Mouse (Mus musculus) midbrain, embryonic 10.5 days (tissue): Measurements from ENCODE around the gene Ube2a. TPM values are rescaled to one million over a fixed set of nuclear protein-coding genes. Genes with fewer than 3 reads are reported as not detected.

Source experiments
- DNase-seq: peaks from one replicate; pipeline ENCODE4 v3.0.0-alpha.2; 2017; ENCODE audit warnings: low spot score
- H3K27ac ChIP-seq: fragments of 300-500 bp; sonication (generic); replicated peaks from 2 replicates; pipeline ENCODE4 v1.5.1; 2016; ENCODE audit warnings: mild to moderate bottlenecking
- H3K27me3 ChIP-seq: fragments of 300-500 bp; sonication (generic); 2 replicates; pipeline ENCODE4 v1.6.1; 2016; ENCODE audit warnings: low read depth, mild to moderate bottlenecking; ENCODE audit not compliant: poor library complexity, severe bottlenecking
- H3K36me3 ChIP-seq: fragments of 300-500 bp; sonication (generic); 2 replicates; pipeline ENCODE4 v1.6.1; 2016; ENCODE audit warnings: mild to moderate bottlenecking, moderate library complexity
- H3K4me1 ChIP-seq: fragments of 300-500 bp; sonication (generic); 2 replicates; pipeline ENCODE4 v1.6.1; 2016
- H3K4me3 ChIP-seq: fragments of 300-500 bp; sonication (generic); 2 replicates; pipeline ENCODE4 v1.5.1; 2016; ENCODE audit warnings: mild to moderate bottlenecking, moderate library complexity
- H3K9me3 ChIP-seq: fragments of 300-500 bp; sonication (generic); replicated peaks from 2 replicates; pipeline ENCODE4 v1.6.1; 2016; ENCODE audit warnings: mild to moderate bottlenecking
- WGBS: fragments of 180-500 bp; shearing (Covaris S2); methylation state at CpG from one replicate; pipeline ENCODE4 v1.1.7; 2016; 5-methylcytosine and 5-hydroxymethylcytosine counted together
- polyA plus RNA-seq: library from polyadenylated mRNA; unstranded; fragments of >200 nt; fragmentation: Nextera tagmentation; extraction: Ambion mirVana; gene quantifications from 2 replicates; pipeline ENCODE4 v1.2.1, GENCODE M21; 2016

Ube2a gene
- 131 TPM in 2 replicates for polyA plus RNA-seq

DNA sequence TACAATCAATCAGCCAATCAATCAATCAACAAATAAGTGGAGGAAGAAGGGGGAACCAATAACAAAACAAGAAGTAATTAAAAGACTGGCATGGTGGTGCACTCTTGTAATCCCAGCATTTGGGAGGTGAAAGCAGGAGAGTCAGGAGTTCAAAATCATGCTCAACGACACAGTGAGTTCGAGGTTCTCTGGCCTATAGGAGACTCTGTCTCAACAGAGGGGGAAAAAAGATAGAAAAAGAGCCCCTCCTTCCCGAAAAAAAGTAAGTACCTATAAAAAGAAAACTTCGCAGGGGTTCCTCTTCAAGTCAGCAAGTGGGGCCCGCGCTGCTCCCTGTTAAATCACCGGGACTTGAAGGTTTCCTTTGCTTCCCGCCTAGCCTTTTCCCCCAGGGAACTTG is at the start of gene Ube2a, which contains the start of gene C330007P06Rik:
TSS of gene Ube2a (plus strand) at position 136 of the 400 bp plus-strand sequence.
TSS of gene C330007P06Rik (minus strand) at position 347 of the 400 bp plus-strand sequence.
- DNase-seq = no peak
- no peaks in the 10 kb centered on the region for H3K27me3 ChIP-seq

DNA sequence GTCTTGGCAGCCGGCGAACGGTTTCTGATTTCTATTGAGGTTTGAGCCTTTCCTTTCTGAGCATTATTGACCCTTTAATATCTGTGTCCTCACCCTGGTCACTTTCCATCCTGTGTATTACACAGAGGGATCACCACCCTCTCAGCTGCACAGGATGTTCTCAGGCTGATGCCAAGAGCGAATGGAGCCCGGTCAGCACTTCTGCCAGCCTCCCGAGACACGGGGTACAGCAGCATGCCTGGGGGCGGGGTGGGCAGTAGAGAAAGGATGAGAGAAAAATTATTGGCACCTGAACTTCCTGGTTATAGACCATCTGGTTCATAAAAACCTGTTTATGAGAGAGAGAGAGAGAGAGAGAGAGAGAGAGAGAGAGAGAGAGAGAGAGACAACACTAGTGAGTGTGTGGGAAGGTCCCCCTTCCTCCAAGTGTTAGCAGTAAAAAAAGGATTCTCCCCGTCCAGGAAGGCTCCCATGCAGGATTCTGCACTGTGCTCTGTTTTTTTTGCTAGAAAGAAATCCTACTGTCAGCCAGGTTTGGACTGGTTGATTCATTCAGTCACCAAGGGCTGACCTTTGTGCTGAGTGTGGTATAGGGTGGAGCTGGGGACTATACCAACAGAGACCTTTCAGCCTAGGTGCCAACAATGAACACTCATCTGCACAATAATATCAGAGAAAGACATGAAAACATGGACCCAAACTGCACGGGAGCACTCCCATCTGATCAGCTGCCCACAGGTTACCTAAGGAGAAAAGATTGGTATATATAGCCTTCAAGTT is 49.6 kb upstream of the Ube2a start:
- 88% methylated on average over 10 of the region's 10 CpGs for WGBS
- H3K4me3 ChIP-seq = no peak overlapping the region
- H3K27ac ChIP-seq = no peak overlapping the region
- no peaks in the 10 kb centered on the region for H3K27me3 ChIP-seq
- no peaks in the 10 kb centered on the region for H3K4me1 ChIP-seq
- no peaks in the 10 kb centered on the region for H3K36me3 ChIP-seq
- DNase-seq = no peak
- no peaks in the 10 kb centered on the region; the same call in 1 of the 2 replicates for H3K9me3 ChIP-seq

More for the DNA sequence above, at the start of gene Ube2a, which contains the start of gene C330007P06Rik:
- Histone ChIP-seq H3K4me3 (peak within 1 kb of the TSS; percentile 76), H3K4me1 (peaks cover 5% of the 10 kb centered on the region), H3K27ac (peak within 1 kb of the TSS; percentile 88), H3K36me3 (0 out of 2 replicates have a peak, but pooled peaks cover 6% of the 10 kb centered on the region), H3K9me3 (peaks cover 9% of the 10 kb centered on the region; the same call in 1 of the 2 replicates)
- 29% methylated on average over 8 of the region's 8 CpGs for WGBS

DNA sequence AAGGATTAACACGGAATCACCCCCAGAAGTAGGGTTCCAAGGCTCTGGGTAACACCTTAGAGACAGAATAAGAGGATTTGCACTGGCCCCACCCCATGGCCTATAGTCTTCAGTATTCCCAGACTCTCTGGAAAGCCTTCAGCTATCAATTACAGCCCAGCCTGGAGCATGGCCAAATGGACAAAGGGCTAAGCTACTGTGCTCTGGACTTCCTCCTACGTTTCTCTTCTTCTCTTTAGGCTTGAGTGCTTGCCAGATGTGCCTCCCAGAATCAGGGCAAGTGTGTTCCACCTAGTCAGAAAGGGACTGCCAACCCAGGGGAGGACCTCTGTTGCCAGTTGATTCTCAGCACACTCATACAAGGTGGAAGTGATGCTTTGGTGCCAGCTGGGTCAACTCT is 48.7 kb upstream of the Ube2a start:
- DNase-seq = no peak
- no peaks in the 10 kb centered on the region for H3K36me3 ChIP-seq
- no peak overlapping the region for H3K27ac ChIP-seq
- 60% methylated on average over 2 of the region's 2 CpGs for WGBS
- no peaks in the 10 kb centered on the region for H3K4me1 ChIP-seq
- no peaks in the 10 kb centered on the region for H3K27me3 ChIP-seq
- H3K4me3 ChIP-seq = no peak overlapping the region
- H3K9me3 ChIP-seq = no peaks in the 10 kb centered on the region; the same call in 1 of the 2 replicates

DNA sequence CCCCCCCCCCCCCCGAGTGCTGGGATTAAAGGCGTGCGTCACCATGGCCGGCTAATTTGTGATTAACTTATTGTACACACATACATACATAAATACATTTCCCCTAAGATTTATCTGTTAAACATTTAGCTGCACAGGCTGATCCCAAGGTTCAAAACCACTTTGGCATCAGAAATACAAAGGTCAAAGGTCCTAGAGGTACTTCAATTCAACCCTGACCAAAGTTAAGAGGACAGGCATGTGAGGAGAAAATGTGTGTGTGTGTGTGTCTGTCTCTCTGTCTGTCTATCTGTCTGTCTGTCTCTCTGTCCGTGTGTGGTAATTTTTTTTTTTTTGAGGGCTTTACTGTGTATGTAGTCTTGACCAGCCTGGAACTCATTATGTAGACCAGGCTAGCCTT is 46.8 kb upstream of the Ube2a start:
- Histone ChIP-seq H3K36me3 (no peaks in the 10 kb centered on the region), H3K4me3 (no peak overlapping the region), H3K27me3 (no peaks in the 10 kb centered on the region), H3K4me1 (no peaks in the 10 kb centered on the region), H3K9me3 (no peaks in the 10 kb centered on the region; the same call in 1 of the 2 replicates), H3K27ac (no peak overlapping the region)
- WGBS = 91% methylated on average over 5 of the region's 5 CpGs
- no peak for DNase-seq

DNA sequence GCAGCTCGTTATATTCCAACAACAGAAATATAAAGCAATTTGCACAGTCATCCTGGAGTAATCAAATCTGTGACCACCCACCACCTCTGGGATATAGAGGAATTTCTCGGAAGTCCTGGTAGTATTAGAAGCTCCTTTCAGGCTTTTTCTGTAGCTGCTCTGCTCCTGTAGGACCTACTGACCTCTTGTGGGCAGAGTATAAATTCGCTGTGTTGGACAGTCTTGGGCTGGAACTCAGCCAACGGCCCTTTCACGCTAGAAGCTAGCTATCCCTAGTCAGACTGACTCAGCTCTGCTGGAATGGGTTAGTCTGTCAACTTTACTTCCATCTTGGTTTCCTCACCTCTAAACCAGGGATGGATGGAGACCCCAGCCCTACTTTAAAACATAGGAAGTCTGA is 43.4 kb upstream of the Ube2a start:
- Histone ChIP-seq H3K4me3 (no peak overlapping the region), H3K4me1 (peaks cover 13% of the 10 kb centered on the region), H3K9me3 (no peaks in the 10 kb centered on the region; the same call in 1 of the 2 replicates), H3K36me3 (no peaks in the 10 kb centered on the region), H3K27ac (no peak overlapping the region), H3K27me3 (no peaks in the 10 kb centered on the region)
- 57% methylated on average over 5 of the region's 5 CpGs for WGBS
- DNase-seq = no peak

DNA sequence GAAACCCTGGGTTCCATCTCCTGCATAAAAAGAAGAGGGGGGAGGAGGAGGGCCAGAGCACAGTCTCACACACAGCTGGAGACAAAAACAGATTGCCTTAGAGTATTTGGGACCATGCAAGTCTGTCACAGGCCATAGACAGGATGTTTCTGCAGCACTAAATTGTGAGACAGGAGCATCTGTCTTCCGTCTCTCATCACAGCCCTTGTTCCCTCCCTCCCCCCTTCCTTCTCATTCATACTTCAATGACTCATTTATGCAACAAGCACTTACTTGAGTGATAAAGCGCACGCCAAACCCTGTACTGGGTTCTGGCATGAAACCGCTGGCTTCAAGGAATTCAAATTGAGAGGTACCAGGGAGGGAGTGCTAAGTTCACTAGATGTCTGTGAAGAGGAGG is 42.1 kb upstream of the Ube2a start:
- 86% methylated on average over 4 of the region's 4 CpGs for WGBS
- H3K27me3 ChIP-seq = no peaks in the 10 kb centered on the region
- no peaks in the 10 kb centered on the region; the same call in 1 of the 2 replicates for H3K9me3 ChIP-seq

DNA sequence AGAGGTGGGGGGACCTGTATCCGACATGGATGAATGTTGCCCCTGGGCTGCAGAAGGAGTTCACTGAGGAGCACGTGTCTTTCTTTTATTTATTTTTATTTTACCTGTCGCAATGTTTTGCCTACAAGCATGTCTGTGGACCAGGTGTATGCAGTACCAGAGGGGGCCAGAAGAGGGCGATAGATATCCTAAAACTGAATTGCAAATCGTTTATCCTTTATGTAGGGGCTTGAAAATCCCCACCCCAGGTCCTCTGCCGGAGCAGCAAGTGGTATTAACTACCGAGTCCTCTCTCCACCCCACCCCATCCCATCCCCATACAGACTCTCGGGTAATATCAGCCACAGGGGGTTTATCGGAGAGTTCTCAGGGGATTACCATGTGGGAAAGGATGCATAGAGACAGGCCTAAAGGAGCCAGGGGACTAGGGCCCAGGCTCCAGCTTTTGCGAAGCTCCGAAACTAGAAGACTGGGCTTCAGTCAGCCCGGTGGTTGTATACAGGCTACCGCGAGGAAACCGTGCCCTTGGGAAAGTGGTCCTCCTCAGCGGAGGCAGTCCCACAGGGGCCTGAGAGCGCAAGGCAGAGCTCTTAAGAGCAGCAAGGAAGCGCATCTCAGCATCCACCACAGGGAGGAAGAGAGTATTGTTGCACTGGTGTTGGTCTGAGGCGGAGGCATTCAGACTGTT is 40.2 kb upstream of the Ube2a start:
- peaks cover 13% of the 10 kb centered on the region for H3K4me1 ChIP-seq
- DNase-seq = peak; percentile 73
- H3K9me3 ChIP-seq = no peaks in the 10 kb centered on the region; the same call in 1 of the 2 replicates
- no peaks in the 10 kb centered on the region for H3K27me3 ChIP-seq
- H3K36me3 ChIP-seq = no peaks in the 10 kb centered on the region
- H3K27ac ChIP-seq = peak overlapping the region; percentile 77
- WGBS = 22% methylated on average over 19 of the region's 19 CpGs
- H3K4me3 ChIP-seq = peak overlapping the region; percentile 42

More for the DNA sequence above, 42.1 kb upstream of the Ube2a start:
- H3K36me3 ChIP-seq = no peaks in the 10 kb centered on the region
- no peak overlapping the region for H3K27ac ChIP-seq
- H3K4me3 ChIP-seq = no peak overlapping the region
- no peak for DNase-seq
- peaks cover 13% of the 10 kb centered on the region for H3K4me1 ChIP-seq

DNA sequence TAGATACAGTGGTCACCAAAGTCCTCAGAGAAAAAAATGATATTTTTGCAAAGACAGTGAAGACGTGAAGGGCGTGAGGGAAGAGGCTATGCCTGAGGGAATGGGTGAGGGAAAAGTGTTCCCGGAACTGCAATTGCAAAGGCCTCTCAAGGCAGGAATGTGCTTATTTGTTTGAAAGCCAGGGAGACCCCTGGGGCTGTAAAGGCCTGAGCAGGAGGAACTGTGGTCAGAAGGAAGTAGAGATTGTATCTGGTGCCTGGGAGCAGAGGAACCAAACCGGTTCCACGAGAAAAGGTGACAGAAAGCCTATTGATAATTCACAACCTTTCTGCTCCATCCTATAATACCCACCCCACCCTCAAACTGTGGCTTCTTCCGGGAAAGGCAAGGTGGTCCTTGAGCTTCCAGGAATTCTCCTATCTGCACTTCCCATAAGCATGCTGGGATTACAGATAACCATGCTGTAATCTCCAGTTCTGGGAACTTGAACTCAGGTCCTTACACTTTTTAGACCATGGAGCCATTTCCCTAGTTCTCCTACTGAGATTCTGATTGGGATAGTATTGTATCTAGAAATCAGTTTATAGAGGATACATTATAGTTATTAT is 36.5 kb upstream of the Ube2a start:
- no peak for DNase-seq
- H3K4me1 ChIP-seq = peaks cover 13% of the 10 kb centered on the region
- WGBS = 68% methylated on average over 6 of the region's 6 CpGs

DNA sequence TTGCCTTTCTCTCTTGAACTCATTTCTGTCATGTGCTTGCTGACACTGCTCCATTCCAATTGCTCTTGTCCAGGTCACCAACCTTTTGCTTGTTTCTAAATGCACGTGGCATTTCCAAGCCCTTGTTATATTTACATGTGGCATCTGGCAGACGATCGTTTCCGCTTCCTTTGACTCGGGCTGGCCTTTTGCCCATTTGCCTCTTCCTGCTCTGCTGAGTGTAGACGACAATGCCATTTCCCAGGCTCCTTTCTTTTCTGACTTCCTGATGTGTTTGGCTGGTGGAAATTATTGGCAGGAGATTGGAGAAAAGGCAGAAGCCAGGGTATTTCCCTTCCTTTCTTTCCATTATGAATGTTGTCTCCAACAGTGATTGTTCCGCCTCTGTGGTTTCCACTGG is 34.3 kb upstream of the Ube2a start:
- no peaks in the 10 kb centered on the region for H3K36me3 ChIP-seq
- H3K4me3 ChIP-seq = no peak overlapping the region
- H3K4me1 ChIP-seq = peaks cover 5% of the 10 kb centered on the region; the same call in 1 of the 2 replicates
- DNase-seq = no peak
- no peaks in the 10 kb centered on the region for H3K27me3 ChIP-seq
- no peaks in the 10 kb centered on the region for H3K9me3 ChIP-seq
- WGBS = 93% methylated on average over 7 of the region's 7 CpGs
- no peak overlapping the region for H3K27ac ChIP-seq

More for the DNA sequence above, 36.5 kb upstream of the Ube2a start:
- H3K27me3 ChIP-seq = no peaks in the 10 kb centered on the region
- no peak overlapping the region for H3K4me3 ChIP-seq
- no peaks in the 10 kb centered on the region for H3K9me3 ChIP-seq
- no peak overlapping the region for H3K27ac ChIP-seq
- H3K36me3 ChIP-seq = no peaks in the 10 kb centered on the region

DNA sequence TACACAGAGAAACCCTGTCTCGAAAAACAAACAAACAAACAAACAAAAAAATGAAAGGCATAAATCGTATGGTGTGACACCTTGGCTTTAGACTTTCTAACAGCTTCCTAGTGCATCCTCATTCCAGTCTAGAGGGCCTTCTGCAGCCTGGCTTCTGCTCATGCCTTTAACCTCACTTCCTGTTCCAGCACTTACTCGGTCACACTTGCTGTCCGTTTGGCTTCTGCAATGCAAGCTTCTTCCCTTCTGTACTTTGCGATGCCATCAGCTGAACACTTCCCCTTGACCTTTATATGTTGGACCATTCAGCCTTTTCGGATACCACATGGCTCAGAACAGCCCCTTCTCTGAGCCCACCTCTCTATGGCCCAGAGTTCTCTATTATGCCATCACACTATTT is 32.0 kb upstream of the Ube2a start:
- H3K4me3 ChIP-seq = no peak overlapping the region
- H3K27ac ChIP-seq = no peak overlapping the region
- H3K27me3 ChIP-seq = no peaks in the 10 kb centered on the region
- WGBS = 84% methylated on average over 6 of the region's 6 CpGs
- DNase-seq = no peak
- no peaks in the 10 kb centered on the region for H3K4me1 ChIP-seq
- H3K9me3 ChIP-seq = no peaks in the 10 kb centered on the region
- H3K36me3 ChIP-seq = no peaks in the 10 kb centered on the region

DNA sequence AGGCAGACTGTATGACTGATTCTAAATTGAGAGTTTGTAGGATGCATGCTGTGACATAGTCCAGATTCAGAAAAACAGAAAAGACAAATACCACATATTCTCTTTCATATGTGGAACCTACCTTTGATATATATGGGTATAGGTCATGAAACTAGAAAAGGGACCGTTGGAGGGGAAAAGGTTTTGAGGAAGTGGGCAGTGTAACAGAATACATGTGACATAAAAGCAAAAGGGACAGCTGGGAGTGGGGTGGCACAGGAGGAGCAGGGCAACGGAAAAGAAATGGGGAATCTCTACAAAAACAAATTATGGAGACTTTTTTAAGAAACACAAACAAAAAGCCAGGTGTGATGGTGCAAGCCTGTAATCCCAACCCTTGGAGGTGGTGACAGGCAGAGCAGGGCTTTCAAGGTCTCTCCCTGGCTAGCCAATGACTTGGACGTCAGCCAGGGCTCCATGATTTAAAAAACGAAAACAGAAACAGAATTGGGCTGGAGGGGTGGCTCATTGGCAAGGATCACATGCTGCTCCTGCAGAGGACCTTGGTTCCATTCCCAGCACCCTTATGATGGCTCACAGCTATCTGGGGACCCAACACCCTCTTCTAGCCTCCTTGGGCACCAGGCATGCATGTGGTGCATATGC is 30.2 kb upstream of the Ube2a start:
- no peak overlapping the region for H3K27ac ChIP-seq
- no peak for DNase-seq
- no peaks in the 10 kb centered on the region for H3K27me3 ChIP-seq
- no peaks in the 10 kb centered on the region for H3K4me1 ChIP-seq
- no peaks in the 10 kb centered on the region for H3K9me3 ChIP-seq
- no peak overlapping the region for H3K4me3 ChIP-seq
- 79% methylated on average over 4 of the region's 4 CpGs for WGBS
- peaks cover 6% of the 10 kb centered on the region; the same call in 1 of the 2 replicates for H3K36me3 ChIP-seq

DNA sequence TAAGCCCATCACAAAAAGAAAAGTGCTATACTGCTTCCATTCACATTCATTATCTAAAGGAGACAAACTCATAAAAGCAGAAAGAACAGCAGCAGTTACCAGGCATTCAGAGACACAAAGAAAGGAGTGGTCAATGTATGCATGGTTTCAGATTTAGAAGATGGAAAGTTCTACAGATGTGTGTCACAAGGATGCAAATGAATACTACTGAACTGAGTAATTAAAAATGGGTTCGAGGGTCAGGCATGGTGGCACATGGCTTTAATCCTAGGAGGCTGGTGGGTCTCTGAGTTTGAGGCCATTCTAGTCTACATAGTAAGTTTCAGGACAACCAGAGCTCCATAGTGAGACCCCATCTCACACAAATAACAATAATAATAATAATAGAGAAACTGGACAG is 26.5 kb upstream of the Ube2a start:
- H3K27me3 ChIP-seq = no peaks in the 10 kb centered on the region
- 92% methylated on average over 1 of the region's 1 CpGs for WGBS

More for the DNA sequence above, 26.5 kb upstream of the Ube2a start:
- Histone ChIP-seq H3K4me1 (no peaks in the 10 kb centered on the region), H3K36me3 (peaks cover 14% of the 10 kb centered on the region), H3K27ac (no peak overlapping the region), H3K9me3 (no peaks in the 10 kb centered on the region), H3K4me3 (no peak overlapping the region)
- no peak for DNase-seq
